Mouse (Mus musculus) cerebellum, adult 2 months (tissue): ENCODE results near the gene Gm26938.

ENCODE experiments used
- CTCF ChIP-seq: fragments of 200-500 bp; IDR thresholded peaks from 2 replicates; pipeline ENCODE4 v1.5.1; 2011; ENCODE audit warnings: low read depth, mild to moderate bottlenecking, control low read depth, low read length, moderate library complexity, borderline replicate concordance; ENCODE audit not compliant: insufficient read depth
- POLR2A ChIP-seq: fragments of 200-500 bp; IDR thresholded peaks from 2 replicates; pipeline ENCODE4 v1.6.1; 2011; ENCODE audit warnings: low read length, control low read depth, borderline replicate concordance; ENCODE audit not compliant: insufficient read depth

DNA sequence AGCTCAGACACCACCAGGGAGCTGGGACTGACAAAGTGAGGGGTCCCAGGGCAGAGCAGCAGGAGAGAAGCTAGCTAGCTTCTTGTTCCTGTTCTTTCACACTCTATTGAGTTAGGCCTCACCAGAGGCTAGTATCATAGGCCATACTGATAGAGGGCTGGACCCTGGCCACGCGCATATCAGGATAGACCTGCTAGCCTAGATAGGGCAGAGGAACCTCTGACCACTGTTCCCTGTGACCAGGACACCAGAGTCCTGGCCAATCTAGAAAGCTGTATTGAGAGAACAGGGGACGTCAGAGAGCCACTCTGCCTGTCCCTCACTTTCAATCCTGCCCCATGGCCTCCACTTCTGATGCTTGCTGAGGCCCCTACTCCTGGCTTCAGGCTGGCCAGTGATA, 8.2 kb downstream of the Gm26938 start:
- TF ChIP-seq CTCF (no peak), POLR2A (no peak)
